Mouse (Mus musculus): ENCODE results near the gene Ank3.

The Ank3 gene

GRCm38 (mm10) chr10:69829236-69829635 lies 430.7 kb downstream of the Ank3 start:
- DNase-seq (ENCODE audit: low read depth, low spot score), result no peak

GRCm38 (mm10) chr10:69831568-69831967 lies 433.0 kb downstream of the Ank3 start:
- DNase-seq (ENCODE audit: low read depth, low spot score), result no peak

- DNase-seq (ENCODE audit: low read depth, low spot score), result peak; percentile 31
Measured at GRCm38 (mm10) chr10:69832241-69832640, 433.7 kb downstream of the Ank3 start.

- no peak for DNase-seq (ENCODE audit: low read depth, low spot score)
Measured at GRCm38 (mm10) chr10:69832822-69833221, 434.2 kb downstream of the Ank3 start.

- DNase-seq (ENCODE audit: low read depth, low spot score), result peak; percentile 74
Measured at GRCm38 (mm10) chr10:69834700-69835099, 436.1 kb downstream of the Ank3 start.

- peak; percentile 74 for DNase-seq (ENCODE audit: low read depth, low spot score)
Measured at GRCm38 (mm10) chr10:69845749-69846148, 447.2 kb downstream of the Ank3 start.

GRCm38 (mm10) chr10:69852366-69853091 lies 454.0 kb downstream of the Ank3 start:
- DNase-seq (ENCODE audit: low read depth, low spot score), result no peak

- DNase-seq (ENCODE audit: low read depth, low spot score), result no peak
Measured at GRCm38 (mm10) chr10:69854587-69855185, 456.1 kb downstream of the Ank3 start.

GRCm38 (mm10) chr10:69858011-69858410 lies 459.4 kb downstream of the Ank3 start:
- no peak for DNase-seq (ENCODE audit: low read depth, low spot score)

- DNase-seq (ENCODE audit: low read depth, low spot score), result no peak
Measured at GRCm38 (mm10) chr10:69858897-69859605, 460.5 kb downstream of the Ank3 start.

GRCm38 (mm10) chr10:69859848-69860479 lies 461.4 kb downstream of the Ank3 start:
- DNase-seq (ENCODE audit: low read depth, low spot score), result no peak

- DNase-seq (ENCODE audit: low read depth, low spot score), result peak; percentile 27
Measured at GRCm38 (mm10) chr10:69862829-69863228, 464.3 kb downstream of the Ank3 start.

- peak; percentile 76 for DNase-seq (ENCODE audit: low read depth, low spot score)
Measured at GRCm38 (mm10) chr10:69870348-69870747, 471.8 kb downstream of the Ank3 start.

GRCm38 (mm10) chr10:69870947-69871346 lies 472.4 kb downstream of the Ank3 start:
- no peak for DNase-seq (ENCODE audit: low read depth, low spot score)

GRCm38 (mm10) chr10:69872182-69872741 lies 473.7 kb downstream of the Ank3 start:
- DNase-seq (ENCODE audit: low read depth, low spot score), result peak; percentile 73

- no peak for DNase-seq (ENCODE audit: low read depth, low spot score)
Measured at GRCm38 (mm10) chr10:69872892-69873291, 474.3 kb downstream of the Ank3 start.

GRCm38 (mm10) chr10:69874806-69875205 lies 476.2 kb downstream of the Ank3 start:
- no peak for DNase-seq (ENCODE audit: low read depth, low spot score)

- no peak for DNase-seq (ENCODE audit: low read depth, low spot score)
Measured at GRCm38 (mm10) chr10:69883935-69884680, 485.5 kb downstream of the Ank3 start.

- DNase-seq (ENCODE audit: low read depth, low spot score), result peak; percentile 51
Measured at GRCm38 (mm10) chr10:69888399-69888798, 489.8 kb downstream of the Ank3 start.

GRCm38 (mm10) chr10:69889779-69890178 lies 491.2 kb downstream of the Ank3 start:
- no peak for DNase-seq (ENCODE audit: low read depth, low spot score)

- DNase-seq (ENCODE audit: low read depth, low spot score), result peak; percentile 81
Measured at GRCm38 (mm10) chr10:69890389-69890985, 491.9 kb downstream of the Ank3 start.

Measured in skeletal muscle tissue, adult 2 months (tissue).